20 mouse cellular contexts compared by ENCODE assay signal in genomic region chr16:29990795-29991587, GRCm38 (mm10).
DNase-seq lines count a peak whose midpoint lies in the region; ATAC-seq and TF ChIP-seq lines count a peak whose summit lies in the region.
"Had no signal": no experiment of that assay in that cellular context is flagged by ENCODE, and none has a peak within 500 bp of the region (broad histone marks: within the 10 kb centered on the region; RNA-seq: fewer than 3 reads in every experiment).

No protein-coding gene starts in this region.

- peak; percentile 13 for DNase-seq in layer of hippocampus, adult 11-12 months (ENCODE audit: low spot score)
- no peak for DNase-seq in layer of hippocampus, postnatal 36 days
- DNase-seq in brain, embryonic 14.5 days (ENCODE audit: low read depth), result peak; percentile 25
- no peak for DNase-seq in cerebellum, adult 8-10 months
- no peak for DNase-seq in frontal cortex, postnatal 10 days (ENCODE audit: low spot score in 2 of 2)
- DNase-seq: adrenal gland, adult 8-10 months; cerebellum, adult 11-12 months; gastrocnemius, postnatal 36 days; kidney, postnatal 14 days; midbrain, embryonic 14.5 days; thymus, adult 18-20 months had no signal

- no peaks in the 10 kb centered on the region for H3K36me3 ChIP-seq in midbrain, embryonic 15.5 days (replicated peaks)
- H3K36me3 ChIP-seq: forebrain, embryonic 15.5 days; heart, embryonic 13.5 days; limb, embryonic 13.5 days; liver, embryonic 15.5 days had no signal

- H3K4me1 ChIP-seq in midbrain, embryonic 15.5 days, result no peaks in the 10 kb centered on the region

- peak; percentile 38 to 41; a peak in 3 of 4 replicates for ATAC-seq in hematopoietic stem cell, adult 5-6 weeks (replicated peaks in 1 of 2; ENCODE audit: insufficient read depth in 1 of 2, low FRiP score in 2 of 2, low TSS enrichment in 1 of 2, low read depth in 1 of 2, poor library complexity in 2 of 2, severe bottlenecking in 2 of 2)
- peak; percentile 61 for ATAC-seq in monocyte, adult 5-6 weeks (replicated peaks; ENCODE audit: insufficient number of reproducible peaks, low FRiP score, low TSS enrichment, poor library complexity, severe bottlenecking)
- no peak for ATAC-seq in midbrain, embryonic 15.5 days (replicated peaks)
- ATAC-seq: forebrain, embryonic 15.5 days; lung, postnatal 0 days had no signal

- H3K9me3 ChIP-seq in midbrain, embryonic 15.5 days, result no peaks in the 10 kb centered on the region
- H3K9me3 ChIP-seq: forebrain, embryonic 15.5 days; heart, embryonic 13.5 days; limb, embryonic 13.5 days; liver, embryonic 15.5 days had no signal

- no peak overlapping the region for H3K4me3 ChIP-seq in midbrain, embryonic 15.5 days
- H3K4me3 ChIP-seq: forebrain, embryonic 15.5 days; heart, embryonic 13.5 days; limb, embryonic 13.5 days; liver, embryonic 15.5 days had no signal

- no peak overlapping the region for H3K27ac ChIP-seq in midbrain, embryonic 15.5 days
- H3K27ac ChIP-seq: forebrain, embryonic 15.5 days; heart, embryonic 13.5 days; hindbrain, embryonic 14.5 days; liver, embryonic 15.5 days had no signal

- no peak for TF ChIP-seq POLR2A in brain, embryonic 14.5 days (IDR thresholded peaks at IDR 0.05; ENCODE audit: borderline replicate concordance, extremely low read depth, insufficient read depth, insufficient read length, poor library complexity, severe bottlenecking)

- 84% methylated on average over 9 of the region's 9 CpGs for WGBS in midbrain, embryonic 15.5 days

- no peaks in the 10 kb centered on the region for H3K27me3 ChIP-seq in midbrain, embryonic 15.5 days (replicated peaks)
- H3K27me3 ChIP-seq: forebrain, embryonic 15.5 days; heart, embryonic 13.5 days; liver, embryonic 15.5 days had no signal

- H3K9ac ChIP-seq in midbrain, embryonic 15.5 days, result no peak overlapping the region
- H3K9ac ChIP-seq: forebrain, embryonic 15.5 days; heart, embryonic 13.5 days; hindbrain, embryonic 14.5 days; limb, embryonic 13.5 days; liver, embryonic 15.5 days had no signal

- no peak for TF ChIP-seq CTCF in brain, embryonic 14.5 days (IDR thresholded peaks at IDR 0.05; ENCODE audit: borderline replicate concordance, extremely low read depth, insufficient read depth, insufficient read length)

- no peak overlapping the region for H3K4me2 ChIP-seq in midbrain, embryonic 15.5 days
- H3K4me2 ChIP-seq: forebrain, embryonic 15.5 days; heart, embryonic 13.5 days; hindbrain, embryonic 14.5 days; limb, embryonic 13.5 days; liver, embryonic 15.5 days had no signal

Comparison
In these comparisons a context has a peak if more than half of its experiments do, and no peak if none do; other contexts are left out.
1. DNase-seq: peak in layer of hippocampus, adult 11-12 months (single experiment) and brain, embryonic 14.5 days (single experiment); none in layer of hippocampus, postnatal 36 days (0 of 2), cerebellum, adult 8-10 months (single experiment) and frontal cortex, postnatal 10 days (0 of 2).